Mouse (Mus musculus) C2C12 (cell line): ENCODE measurements at regions not wholly inside any gene's neighbourhood (a gene's known extent, or its start where the extent isn't known, plus 50 kb on each side); places are given as distances from the start of the nearest gene placed in this dataset.

Experiments
- CEBPB ChIP-seq: IDR thresholded peaks from one replicate; pipeline ENCODE4 v1.6.1; 2011; ENCODE audit warnings: low read depth, mild to moderate bottlenecking, control low read depth, moderate library complexity
- CTCF ChIP-seq: IDR thresholded peaks from one replicate; pipeline ENCODE4 v1.5.1; 2011; ENCODE audit not compliant: control insufficient read depth, insufficient read depth, insufficient read length
- MAX ChIP-seq: IDR thresholded peaks from one replicate; pipeline ENCODE4 v1.6.1; 2011; ENCODE audit warnings: mild to moderate bottlenecking, control low read depth
- MYOD1 ChIP-seq: IDR thresholded peaks from one replicate; pipeline ENCODE4 v1.6.1; 2011; ENCODE audit warnings: low read depth; ENCODE audit not compliant: control insufficient read depth, insufficient read length
- MYOG ChIP-seq: IDR thresholded peaks from one replicate; pipeline ENCODE4 v1.6.1; 2011; ENCODE audit not compliant: control insufficient read depth, insufficient read length; ENCODE audit errors: extremely low read depth
- USF1 ChIP-seq: IDR thresholded peaks from one replicate; pipeline ENCODE4 v1.6.1; 2011; ENCODE audit warnings: low read depth, mild to moderate bottlenecking, control low read depth, moderate library complexity

DNA sequence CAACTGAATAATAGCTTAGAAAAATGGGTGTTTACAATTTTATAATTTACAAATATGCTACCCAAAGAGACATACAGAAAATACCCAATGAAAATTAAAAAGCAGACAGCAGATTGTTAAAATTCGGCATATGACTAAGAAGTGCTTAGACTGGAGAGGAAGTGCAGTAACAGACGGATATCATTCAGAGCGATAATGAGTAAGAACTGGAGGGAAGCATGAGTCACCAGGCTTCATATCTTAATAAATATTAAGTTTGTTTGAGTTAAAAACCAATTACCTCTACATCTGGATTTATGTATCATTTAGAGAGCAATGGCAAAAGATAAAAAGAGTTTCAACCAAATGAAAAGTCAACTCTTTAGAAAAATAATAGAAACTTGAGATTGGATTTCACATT is 1413.5 kb upstream of the Alcam start:
- TF ChIP-seq CTCF (no peak), USF1 (no peak), MAX (no peak), MYOD1 (no peak), CEBPB (no peak), MYOG (no peak)
